Mouse (Mus musculus) hindbrain, postnatal 0 days (tissue): ENCODE results near the gene Fbxo39. TPM values are rescaled to one million over a fixed set of nuclear protein-coding genes. Genes with fewer than 3 reads are reported as not detected.

Experiments
- ATAC-seq: fragments of 200-750 bp; cut with Nextera tagmentation; 2 replicates; pipeline ENCODE4 v1.8.0; 2017; ENCODE audit warnings: mild to moderate bottlenecking, moderate TSS enrichment, moderate library complexity
- DNase-seq: peaks from one replicate; pipeline ENCODE4 v3.0.0-alpha.2; 2015; ENCODE audit warnings: low spot score
- H3K27ac ChIP-seq: fragments of 300-500 bp; sonication (generic); 2 replicates; pipeline ENCODE4 v1.5.1; 2014; ENCODE audit warnings: mild to moderate bottlenecking
- H3K27me3 ChIP-seq: fragments of 300-500 bp; sonication (generic); 2 replicates; pipeline ENCODE4 v1.6.1; 2014; ENCODE audit warnings: low read length, mixed read lengths; ENCODE audit not compliant: insufficient read depth
- H3K36me3 ChIP-seq: fragments of 300-500 bp; sonication (generic); 2 replicates; pipeline ENCODE4 v1.6.1; 2014; ENCODE audit warnings: low read length, mixed read lengths; ENCODE audit not compliant: insufficient read depth
- H3K4me1 ChIP-seq: fragments of 300-500 bp; sonication (generic); 2 replicates; pipeline ENCODE4 v1.6.1; 2014; ENCODE audit warnings: antibody characterized with exemption, low read length, mixed read lengths; ENCODE audit not compliant: insufficient read depth
- H3K4me2 ChIP-seq: fragments of 300-500 bp; sonication (generic); 2 replicates; pipeline ENCODE4 v1.6.1; 2014; ENCODE audit warnings: low read depth, mild to moderate bottlenecking, low read length, moderate library complexity, mixed read lengths
- H3K4me3 ChIP-seq: fragments of 300-500 bp; sonication (generic); 2 replicates; pipeline ENCODE4 v1.5.1; 2014; ENCODE audit warnings: low read length
- H3K9ac ChIP-seq: fragments of 300-500 bp; sonication (generic); replicated peaks from 2 replicates; pipeline ENCODE4 v1.6.1; 2014; ENCODE audit warnings: mild to moderate bottlenecking, low read length, moderate library complexity, mixed read lengths
- H3K9me3 ChIP-seq: fragments of 300-500 bp; sonication (generic); 2 replicates; pipeline ENCODE4 v1.6.1; 2016; ENCODE audit warnings: low read length, mixed read lengths
- CTCF ChIP-seq: IDR thresholded peaks from 2 replicates; pipeline ENCODE4 v1.5.1; 2016; ENCODE audit warnings: antibody characterized with exemption, control low read depth, low read depth
- WGBS: fragments of 180-500 bp; shearing (Covaris S2); extraction: QIAGEN DNeasy Blood & Tissue Kit; methylation state at CpG from one replicate; pipeline ENCODE4 v1.1.7; 2014; 5-methylcytosine and 5-hydroxymethylcytosine counted together
- polyA plus RNA-seq: library from polyadenylated mRNA; unstranded; fragments of >200 nt; fragmentation: Nextera tagmentation; extraction: Ambion mirVana; gene quantifications from 2 replicates; pipeline ENCODE4 v1.2.1, GENCODE M21; 2015
- total RNA-seq: library from RNA; depleted of rRNA; stranded (reverse); fragments of >200 nt; gene quantifications from 2 replicates; pipeline ENCODE4 v1.2.3, GENCODE M21; 2014

The Fbxo39 gene
- total and polyA plus RNA-seq, 2 experiments from 2014 or later = 0.42 TPM; not detected in 1

GRCm38 (mm10) chr11:72310491-72310890 lies 3.8 kb upstream of the Fbxo39 start:
- DNase-seq (no peak), ATAC-seq (no peak)
- H3K4me2 ChIP-seq = no peak overlapping the region
- H3K27me3 ChIP-seq = 0 out of 2 replicates have a peak, but pooled peaks cover 9% of the 10 kb centered on the region
- no peak for TF ChIP-seq CTCF
- no peaks in the 10 kb centered on the region for H3K9me3 ChIP-seq
- H3K4me3 ChIP-seq = no peak overlapping the region
- WGBS = 87% methylated on average over 4 of the region's 4 CpGs
- H3K27ac ChIP-seq = no peak overlapping the region
- H3K4me1 ChIP-seq = no peaks in the 10 kb centered on the region; the same call in 1 of the 2 replicates
- H3K36me3 ChIP-seq = no peaks in the 10 kb centered on the region
- no peak overlapping the region for H3K9ac ChIP-seq

DNA sequence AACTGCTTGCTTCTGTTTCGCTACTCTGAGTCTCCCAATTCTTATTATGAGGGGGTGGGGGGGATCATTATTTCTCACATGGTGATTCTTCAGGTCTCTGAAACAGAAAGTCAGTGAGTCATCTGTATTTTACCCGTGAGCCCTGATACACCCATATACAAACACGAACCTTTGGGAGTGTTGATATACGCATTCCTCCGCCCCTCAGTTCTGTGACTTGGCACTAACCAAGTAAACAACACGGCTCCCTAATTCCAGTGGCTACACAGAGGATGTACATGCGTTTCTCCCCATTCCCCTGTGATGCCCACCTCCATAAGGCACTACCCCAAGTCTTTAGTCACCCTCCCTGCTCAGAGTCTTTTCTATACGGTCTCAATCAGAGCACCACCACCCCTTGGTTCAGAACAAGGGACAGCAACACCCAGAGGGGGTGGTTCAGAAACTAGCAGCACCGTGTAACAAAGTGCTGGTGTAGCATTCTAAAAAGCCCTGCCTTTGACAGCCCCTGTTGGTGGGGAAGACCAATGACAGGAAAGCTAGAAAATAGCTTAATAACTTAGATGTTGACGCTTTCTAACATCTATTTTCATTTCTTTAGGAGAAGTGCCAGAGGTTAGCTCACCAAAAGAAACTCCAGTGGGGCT lies 2.8 kb upstream of the Fbxo39 start:
- ATAC-seq = no peak

GRCm38 (mm10) chr11:72318026-72318425 lies 3.8 kb downstream of the Fbxo39 start:
- H3K9me3 ChIP-seq = no peaks in the 10 kb centered on the region
- H3K4me2 ChIP-seq = no peak overlapping the region
- TF ChIP-seq CTCF = no peak
- 0 out of 2 replicates have a peak, but pooled peaks cover 9% of the 10 kb centered on the region for H3K27me3 ChIP-seq
- H3K4me1 ChIP-seq = no peaks in the 10 kb centered on the region; the same call in 1 of the 2 replicates
- WGBS = 84% methylated on average over 5 of the region's 5 CpGs
- H3K4me3 ChIP-seq = no peak overlapping the region
- no peak overlapping the region for H3K27ac ChIP-seq
- DNase-seq = no peak
- no peak for ATAC-seq
- no peak overlapping the region for H3K9ac ChIP-seq
- H3K36me3 ChIP-seq = no peaks in the 10 kb centered on the region

More for the DNA sequence above, 2.8 kb upstream of the Fbxo39 start:
- Histone ChIP-seq H3K9me3 (no peaks in the 10 kb centered on the region), H3K27ac (no peak overlapping the region), H3K36me3 (no peaks in the 10 kb centered on the region), H3K4me2 (no peak overlapping the region), H3K4me1 (no peaks in the 10 kb centered on the region; the same call in 1 of the 2 replicates), H3K9ac (no peak overlapping the region), H3K27me3 (0 out of 2 replicates have a peak, but pooled peaks cover 9% of the 10 kb centered on the region), H3K4me3 (no peak overlapping the region)
- no peak for TF ChIP-seq CTCF
- WGBS = 83% methylated on average over 10 of the region's 10 CpGs
- DNase-seq = no peak

GRCm38 (mm10) chr11:72324431-72324830 lies 10.2 kb downstream of the Fbxo39 start:
- ATAC-seq = no peak
- Histone ChIP-seq H3K27ac (no peak overlapping the region), H3K4me2 (no peak overlapping the region), H3K9me3 (no peaks in the 10 kb centered on the region), H3K36me3 (no peaks in the 10 kb centered on the region), H3K4me1 (no peaks in the 10 kb centered on the region), H3K4me3 (no peak overlapping the region), H3K9ac (no peak overlapping the region), H3K27me3 (no peaks in the 10 kb centered on the region)
- DNase-seq = no peak
- WGBS = 74% methylated on average over 3 of the region's 3 CpGs
- peak; percentile 43 for TF ChIP-seq CTCF

GRCm38 (mm10) chr11:72325701-72326100 lies 11.5 kb downstream of the Fbxo39 start:
- no peak overlapping the region for H3K4me3 ChIP-seq
- ATAC-seq (no peak), DNase-seq (no peak)
- H3K9me3 ChIP-seq = no peaks in the 10 kb centered on the region
- WGBS = 90% methylated on average over 4 of the region's 4 CpGs
- TF ChIP-seq CTCF = no peak
- H3K9ac ChIP-seq = no peak overlapping the region
- H3K36me3 ChIP-seq = no peaks in the 10 kb centered on the region
- H3K27ac ChIP-seq = no peak overlapping the region
- H3K4me1 ChIP-seq = no peaks in the 10 kb centered on the region
- H3K4me2 ChIP-seq = no peak overlapping the region
- H3K27me3 ChIP-seq = no peaks in the 10 kb centered on the region

- Histone ChIP-seq H3K4me1 (no peaks in the 10 kb centered on the region), H3K4me2 (no peak overlapping the region), H3K9me3 (no peaks in the 10 kb centered on the region), H3K36me3 (no peaks in the 10 kb centered on the region), H3K9ac (no peak overlapping the region), H3K4me3 (no peak overlapping the region), H3K27ac (no peak overlapping the region), H3K27me3 (no peaks in the 10 kb centered on the region)
- no peak for ATAC-seq
- DNase-seq = no peak
- 57% methylated on average over 9 of the region's 9 CpGs for WGBS
- no peak for TF ChIP-seq CTCF
Measured at GRCm38 (mm10) chr11:72332951-72333667, 18.9 kb downstream of the Fbxo39 start.

GRCm38 (mm10) chr11:72334653-72335052 lies 20.4 kb downstream of the Fbxo39 start:
- DNase-seq (no peak), ATAC-seq (no peak)
- 66% methylated on average over 4 of the region's 4 CpGs for WGBS
- no peaks in the 10 kb centered on the region for H3K4me1 ChIP-seq
- no peak overlapping the region for H3K27ac ChIP-seq
- H3K9ac ChIP-seq = no peak overlapping the region
- H3K36me3 ChIP-seq = no peaks in the 10 kb centered on the region
- no peak overlapping the region for H3K4me3 ChIP-seq
- H3K4me2 ChIP-seq = no peak overlapping the region
- no peak for TF ChIP-seq CTCF
- H3K9me3 ChIP-seq = no peaks in the 10 kb centered on the region
- no peaks in the 10 kb centered on the region for H3K27me3 ChIP-seq
